Mouse (Mus musculus): ENCODE data around the gene Phxr2. TPM values are rescaled to one million over a fixed set of nuclear protein-coding genes. Genes with fewer than 3 reads are reported as not detected.

Phxr2 gene
- not detected in 2 replicates for total RNA-seq (2012; rRNA removed)
- total RNA-seq (2014; rRNA removed) = not detected in 2 replicates
- polyA plus RNA-seq (2012; ENCODE audit: insufficient read length, low read depth) = not detected in 2 replicates

DNA sequence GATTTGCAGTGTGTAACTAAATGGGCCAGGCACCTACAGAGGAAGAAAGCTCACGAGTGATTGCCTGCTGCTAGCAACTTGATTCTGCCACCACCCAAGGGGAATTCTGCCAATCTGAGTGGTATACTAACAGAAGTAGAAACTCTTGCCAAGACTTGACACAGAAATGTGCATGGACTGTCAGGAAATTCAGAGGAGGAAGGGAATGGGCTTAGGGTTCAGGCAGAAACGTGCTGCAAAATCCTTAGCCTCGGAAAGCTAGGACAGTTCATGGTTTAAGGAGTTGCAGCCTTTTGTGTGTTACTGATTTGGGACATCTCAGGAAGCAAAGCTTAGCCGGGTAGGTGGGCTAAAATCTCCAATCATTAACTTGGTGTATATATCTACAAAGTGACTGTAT, at the start of gene Phxr2:
Gene Phxr2, minus strand, starts transcription at position 101 of the 400 bp plus-strand sequence.
- Histone ChIP-seq H3K4me3 (replicated peaks in 1 of 3; ENCODE audit: low read depth in 2 of 3, low read length in 2 of 3, poor library complexity in 1 of 3) (no peak within 1 kb of the TSS), H3K27ac (ENCODE audit: insufficient read depth, low read depth) (no peak within 1 kb of the TSS), H3K4me1 (ENCODE audit: control insufficient read depth in 1 of 2, insufficient read depth in 2 of 2) (peaks cover 8 to 43% of the 10 kb centered on the region in 2 experiments; a peak in 3 of 4 replicates), H3K36me3 (replicated peaks in 1 of 2; ENCODE audit: control insufficient read depth in 1 of 2, insufficient read depth in 1 of 2, low read length in 1 of 2) (peaks cover 0 to 40% of the 10 kb centered on the region in 2 experiments), H3K27me3 (replicated peaks) (no peaks in the 10 kb centered on the region), H3K79me2 (replicated peaks; ENCODE audit: control insufficient read depth, extremely low read depth, insufficient read depth, poor library complexity, severe bottlenecking) (no peaks in the 10 kb centered on the region), H3K4me2 (ENCODE audit: insufficient read depth, low read depth, poor library complexity, severe bottlenecking) (no peak within 1 kb of the TSS), H3K9ac (ENCODE audit: insufficient read depth, low read depth) (no peak within 1 kb of the TSS), H3K9me3 (replicated peaks; ENCODE audit: low read length) (no peaks in the 10 kb centered on the region)
- in situ Hi-C loops (cut with MboI; ENCODE audit: low pct_ligation_motif_present, low pct_unique_long_range_greater_than_20kb, low sequenced_read_pairs) (no loop called here), dilution Hi-C loops (cut with MboI; ENCODE audit: extremely low pct_ligation_motif_present, extremely low pct_unique_long_range_greater_than_20kb, low sequenced_read_pairs) (no loop called here)
- TF ChIP-seq MAZ (IDR thresholded peaks at IDR 0.05; ENCODE audit: low read depth, low read length) = no peak
- no peak for TF ChIP-seq MYC (IDR thresholded peaks at IDR 0.05; ENCODE audit: low read depth, low read length)
- no peak for TF ChIP-seq SIN3A (IDR thresholded peaks at IDR 0.05; ENCODE audit: low read length)
- no peak for DNase-seq (ENCODE audit: extremely low read depth)

DNA sequence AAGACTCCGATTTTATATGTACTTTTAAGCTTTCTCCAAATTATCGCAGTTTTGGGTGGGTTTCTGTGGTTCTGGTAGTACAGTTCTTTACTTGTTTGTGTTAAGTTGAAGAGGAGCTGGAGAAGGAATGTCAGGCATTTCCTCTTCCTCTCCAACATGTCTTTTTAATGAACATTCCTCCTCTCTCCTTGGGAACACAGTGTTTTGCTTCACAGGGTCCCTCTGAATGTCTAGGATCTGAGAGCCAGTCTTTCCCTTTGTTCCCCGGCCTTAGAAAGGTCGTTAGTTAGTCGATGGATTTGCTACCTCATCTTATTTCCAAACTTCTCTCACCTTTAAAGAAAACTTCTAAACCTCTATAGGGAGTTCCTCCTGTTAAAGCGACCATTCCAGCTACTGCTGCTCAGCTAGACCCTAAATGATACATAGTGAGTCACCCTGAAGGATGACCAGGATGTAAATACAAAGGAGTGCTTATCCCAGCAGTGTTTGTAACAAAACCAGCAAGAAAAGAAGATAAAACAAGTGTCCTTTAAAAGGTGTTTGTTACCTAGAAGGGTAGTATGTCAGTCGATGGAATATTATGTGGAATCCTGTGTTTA, 46.9 kb upstream of the Phxr2 start:
- dilution Hi-C loops (cut with MboI; ENCODE audit: extremely low pct_ligation_motif_present, extremely low pct_unique_long_range_greater_than_20kb, low sequenced_read_pairs) = no loop called here
- Histone ChIP-seq H3K9ac (ENCODE audit: insufficient read depth, low read depth) (no peak overlapping the region), H3K27ac (ENCODE audit: insufficient read depth, low read depth) (no peak overlapping the region), H3K4me3 (replicated peaks in 1 of 3; ENCODE audit: low read depth in 2 of 3, low read length in 2 of 3, poor library complexity in 1 of 3) (no peak overlapping the region), H3K79me2 (replicated peaks; ENCODE audit: control insufficient read depth, extremely low read depth, insufficient read depth, poor library complexity, severe bottlenecking) (no peaks in the 10 kb centered on the region), H3K9me3 (replicated peaks; ENCODE audit: low read length) (no peaks in the 10 kb centered on the region), H3K4me1 (ENCODE audit: control insufficient read depth in 1 of 2, insufficient read depth in 2 of 2) (no peaks in the 10 kb centered on the region), H3K27me3 (replicated peaks) (no peaks in the 10 kb centered on the region), H3K4me2 (ENCODE audit: insufficient read depth, low read depth, poor library complexity, severe bottlenecking) (no peak overlapping the region), H3K36me3 (replicated peaks in 1 of 2; ENCODE audit: control insufficient read depth in 1 of 2, insufficient read depth in 1 of 2, low read length in 1 of 2) (peaks cover 0 to 28% of the 10 kb centered on the region in 2 experiments)
- no peak for TF ChIP-seq JUN (IDR thresholded peaks at IDR 0.05; ENCODE audit: insufficient read depth, low read depth, low read length)
- no peak for TF ChIP-seq BHLHE40 (IDR thresholded peaks at IDR 0.05; ENCODE audit: low read depth, low read length)
- TF ChIP-seq IRF4 (IDR thresholded peaks at IDR 0.05; ENCODE audit: low read depth, low read length) = no peak
- no peak for TF ChIP-seq JUND (conservative IDR thresholded peaks at IDR 0.05; ENCODE audit: low read depth, low read length)
- TF ChIP-seq NELFE (IDR thresholded peaks at IDR 0.05; ENCODE audit: low read depth, low read length) = no peak
- TF ChIP-seq UBTF (IDR thresholded peaks at IDR 0.05; ENCODE audit: low read depth, low read length) = no peak
- TF ChIP-seq CHD2 (IDR thresholded peaks at IDR 0.05; ENCODE audit: low read length) = no peak
- TF ChIP-seq ZNF384 (IDR thresholded peaks at IDR 0.05; ENCODE audit: low read depth, low read length) = no peak
- no peak for TF ChIP-seq MEF2A (IDR thresholded peaks at IDR 0.05; ENCODE audit: borderline replicate concordance, low read depth, low read length)
- TF ChIP-seq USF1 (IDR thresholded peaks at IDR 0.05; ENCODE audit: low read depth, low read length) = no peak
- no peak for TF ChIP-seq ELF1 (IDR thresholded peaks at IDR 0.05; ENCODE audit: low read depth, low read length)
- no peak for TF ChIP-seq E2F4 (IDR thresholded peaks at IDR 0.05; ENCODE audit: insufficient replicate concordance, low read depth, low read length)
- TF ChIP-seq MYC (IDR thresholded peaks at IDR 0.05; ENCODE audit: low read depth, low read length) = no peak
- no peak for TF ChIP-seq MAZ (IDR thresholded peaks at IDR 0.05; ENCODE audit: low read depth, low read length)
- TF ChIP-seq TCF12 (IDR thresholded peaks at IDR 0.05; ENCODE audit: low read depth, low read length) = no peak
- TF ChIP-seq ZKSCAN1 (IDR thresholded peaks at IDR 0.05; ENCODE audit: borderline replicate concordance, low read depth, low read length) = no peak
- no peak for DNase-seq (ENCODE audit: extremely low read depth)
- in situ Hi-C loops (cut with MboI; ENCODE audit: low pct_ligation_motif_present, low pct_unique_long_range_greater_than_20kb, low sequenced_read_pairs) = no loop called here

Measured in CH12.LX (cell line).